Mouse (Mus musculus) forebrain, embryonic 13.5 days (tissue): ENCODE measurements around the gene Aff3. TPM values are rescaled to one million over a fixed set of nuclear protein-coding genes. Genes with fewer than 3 reads are reported as not detected.

Experiments
- ATAC-seq: fragments of 200-750 bp; cut with Nextera tagmentation; 2 replicates; pipeline ENCODE4 v1.8.0; 2017
- H3K27ac ChIP-seq: fragments of 300-500 bp; sonication (generic); 2 replicates; pipeline ENCODE4 v1.5.1; 2015; ENCODE audit warnings: inconsistent platforms, mild to moderate bottlenecking, moderate library complexity
- H3K27me3 ChIP-seq: fragments of 300-500 bp; sonication (generic); 2 replicates; pipeline ENCODE4 v1.6.1; 2015; ENCODE audit warnings: mild to moderate bottlenecking, inconsistent platforms
- H3K36me3 ChIP-seq: fragments of 300-500 bp; sonication (generic); 2 replicates; pipeline ENCODE4 v1.6.1; 2015; ENCODE audit warnings: mild to moderate bottlenecking, inconsistent platforms; ENCODE audit not compliant: poor library complexity, severe bottlenecking
- H3K4me1 ChIP-seq: fragments of 300-500 bp; sonication (generic); 2 replicates; pipeline ENCODE4 v1.6.1; 2015; ENCODE audit warnings: inconsistent platforms
- H3K4me2 ChIP-seq: fragments of 300-500 bp; sonication (generic); 2 replicates; pipeline ENCODE4 v1.6.1; 2015; ENCODE audit warnings: inconsistent platforms, mild to moderate bottlenecking, moderate library complexity
- H3K4me3 ChIP-seq: fragments of 300-500 bp; sonication (generic); 2 replicates; pipeline ENCODE4 v1.5.1; 2015; ENCODE audit warnings: mild to moderate bottlenecking, inconsistent platforms
- H3K9ac ChIP-seq: fragments of 300-500 bp; sonication (generic); 2 replicates; pipeline ENCODE4 v1.6.1; 2015; ENCODE audit warnings: mild to moderate bottlenecking, inconsistent platforms
- H3K9me3 ChIP-seq: fragments of 300-500 bp; sonication (generic); replicated peaks from 2 replicates; pipeline ENCODE4 v1.6.1; 2016; ENCODE audit warnings: inconsistent platforms
- WGBS: fragments of 180-500 bp; shearing (Covaris S2); methylation state at CpG from one replicate; pipeline ENCODE4 v1.1.7; 2015; 5-methylcytosine and 5-hydroxymethylcytosine counted together
- polyA plus RNA-seq: library from polyadenylated mRNA; unstranded; fragments of >200 nt; fragmentation: Nextera tagmentation; extraction: Ambion mirVana; gene quantifications from 2 replicates; pipeline ENCODE4 v1.2.1, GENCODE M21; 2015

The Aff3 gene
- polyA plus RNA-seq, 1 experiment from 2014 or later = 10.6 TPM

GRCm38 (mm10) chr1:38217912-38218795 lies 446.6 kb downstream of the Aff3 start:
- no peak overlapping the region for H3K4me3 ChIP-seq
- no peak overlapping the region for H3K27ac ChIP-seq
- H3K4me2 ChIP-seq = no peak overlapping the region
- no peak overlapping the region for H3K9ac ChIP-seq
- H3K4me1 ChIP-seq = no peaks in the 10 kb centered on the region
- no peaks in the 10 kb centered on the region for H3K27me3 ChIP-seq
- ATAC-seq = no peak
- peaks cover 9% of the 10 kb centered on the region; the same call in 1 of the 2 replicates for H3K9me3 ChIP-seq
- H3K36me3 ChIP-seq = peaks cover 3% of the 10 kb centered on the region; the same call in 1 of the 2 replicates
- WGBS = 80% methylated on average over 31 of the region's 31 CpGs

DNA sequence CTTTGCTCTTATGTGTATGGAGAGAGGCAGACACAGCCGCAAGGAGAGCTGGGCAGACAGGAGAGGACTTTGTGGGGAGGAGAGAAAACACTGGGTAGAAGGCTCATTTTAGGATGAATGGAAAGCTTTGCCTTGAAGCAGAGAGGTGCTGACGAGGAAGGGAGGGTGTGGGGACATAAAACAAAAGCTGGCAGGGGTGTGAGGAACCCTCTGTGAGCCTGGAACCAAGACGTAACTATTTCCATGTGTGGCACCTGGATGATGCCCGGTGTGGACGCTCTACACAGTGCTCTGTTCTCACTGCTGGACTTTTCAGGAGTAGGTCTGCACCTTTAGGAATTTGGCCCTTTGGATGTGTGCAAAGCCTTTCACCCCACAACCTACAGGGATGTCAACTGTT lies 447.7 kb downstream of the Aff3 start:
- no peak for ATAC-seq
- H3K9me3 ChIP-seq = 0 out of 2 replicates have a peak, but pooled peaks cover 2% of the 10 kb centered on the region
- no peak overlapping the region for H3K27ac ChIP-seq
- no peaks in the 10 kb centered on the region for H3K4me1 ChIP-seq
- H3K27me3 ChIP-seq = no peaks in the 10 kb centered on the region
- peaks cover 3% of the 10 kb centered on the region; the same call in 1 of the 2 replicates for H3K36me3 ChIP-seq
- H3K9ac ChIP-seq = no peak overlapping the region
- no peak overlapping the region for H3K4me3 ChIP-seq
- WGBS = 77% methylated on average over 5 of the region's 5 CpGs
- H3K4me2 ChIP-seq = no peak overlapping the region

- peaks cover 12% of the 10 kb centered on the region; the same call in 1 of the 2 replicates for H3K4me1 ChIP-seq
- H3K27me3 ChIP-seq = 0 out of 2 replicates have a peak, but pooled peaks cover 1% of the 10 kb centered on the region
- H3K4me3 ChIP-seq = no peak overlapping the region
- H3K9me3 ChIP-seq = no peaks in the 10 kb centered on the region
- no peak overlapping the region for H3K4me2 ChIP-seq
- H3K36me3 ChIP-seq = peaks cover 19% of the 10 kb centered on the region
- WGBS = 74% methylated on average over 3 of the region's 3 CpGs
- H3K9ac ChIP-seq = no peak overlapping the region
- ATAC-seq = no peak
- no peak overlapping the region for H3K27ac ChIP-seq
Observed at GRCm38 (mm10) chr1:38213377-38213776, 451.4 kb downstream of the Aff3 start.

GRCm38 (mm10) chr1:38212386-38212785 lies 452.4 kb downstream of the Aff3 start:
- 0 out of 2 replicates have a peak, but pooled peaks cover 5% of the 10 kb centered on the region for H3K27me3 ChIP-seq
- 91% methylated on average over 5 of the region's 5 CpGs for whole genome bisulfite sequencing
- no peak overlapping the region for H3K4me2 ChIP-seq
- H3K9me3 ChIP-seq = no peaks in the 10 kb centered on the region
- no peak for ATAC-seq
- no peak overlapping the region for H3K4me3 ChIP-seq
- peaks cover 12% of the 10 kb centered on the region; the same call in 1 of the 2 replicates for H3K4me1 ChIP-seq
- no peak overlapping the region for H3K9ac ChIP-seq
- H3K36me3 ChIP-seq = peaks cover 29% of the 10 kb centered on the region
- H3K27ac ChIP-seq = no peak overlapping the region

- WGBS = 74% methylated on average over 10 of the region's 10 CpGs
- no peak for ATAC-seq
- H3K4me3 ChIP-seq = no peak overlapping the region
Observed at GRCm38 (mm10) chr1:38202475-38203183, 462.1 kb downstream of the Aff3 start.

GRCm38 (mm10) chr1:38201796-38202195 lies 463.0 kb downstream of the Aff3 start:
- H3K27me3 ChIP-seq = no peaks in the 10 kb centered on the region
- ATAC-seq = no peak
- no peaks in the 10 kb centered on the region for H3K9me3 ChIP-seq
- no peak overlapping the region for H3K9ac ChIP-seq
- no peak overlapping the region for H3K4me2 ChIP-seq
- H3K36me3 ChIP-seq = peaks cover 7% of the 10 kb centered on the region; the same call in 1 of the 2 replicates
- no peak overlapping the region for H3K27ac ChIP-seq
- 91% methylated on average over 3 of the region's 3 CpGs for WGBS
- H3K4me3 ChIP-seq = no peak overlapping the region
- H3K4me1 ChIP-seq = peaks cover 48% of the 10 kb centered on the region

More at GRCm38 (mm10) chr1:38202475-38203183, 462.1 kb downstream of the Aff3 start:
- no peak overlapping the region for H3K9ac ChIP-seq
- peaks cover 40% of the 10 kb centered on the region for H3K4me1 ChIP-seq
- H3K27me3 ChIP-seq = no peaks in the 10 kb centered on the region
- H3K27ac ChIP-seq = no peak overlapping the region
- no peak overlapping the region for H3K4me2 ChIP-seq
- H3K36me3 ChIP-seq = peaks cover 15% of the 10 kb centered on the region
- no peaks in the 10 kb centered on the region for H3K9me3 ChIP-seq

- peak overlapping the region; percentile 90 for H3K27ac ChIP-seq
- peak overlapping the region; percentile 36 for H3K4me2 ChIP-seq
- peaks cover 49% of the 10 kb centered on the region for H3K4me1 ChIP-seq
- no peaks in the 10 kb centered on the region for H3K9me3 ChIP-seq
- H3K9ac ChIP-seq = peak overlapping the region; percentile 45
- no peaks in the 10 kb centered on the region for H3K27me3 ChIP-seq
- H3K4me3 ChIP-seq = no peak overlapping the region
- H3K36me3 ChIP-seq = no peaks in the 10 kb centered on the region
- peak; percentile 67 for ATAC-seq
- 15% methylated on average over 17 of the region's 17 CpGs for WGBS
Observed at GRCm38 (mm10) chr1:38199669-38200635, 464.8 kb downstream of the Aff3 start.

DNA sequence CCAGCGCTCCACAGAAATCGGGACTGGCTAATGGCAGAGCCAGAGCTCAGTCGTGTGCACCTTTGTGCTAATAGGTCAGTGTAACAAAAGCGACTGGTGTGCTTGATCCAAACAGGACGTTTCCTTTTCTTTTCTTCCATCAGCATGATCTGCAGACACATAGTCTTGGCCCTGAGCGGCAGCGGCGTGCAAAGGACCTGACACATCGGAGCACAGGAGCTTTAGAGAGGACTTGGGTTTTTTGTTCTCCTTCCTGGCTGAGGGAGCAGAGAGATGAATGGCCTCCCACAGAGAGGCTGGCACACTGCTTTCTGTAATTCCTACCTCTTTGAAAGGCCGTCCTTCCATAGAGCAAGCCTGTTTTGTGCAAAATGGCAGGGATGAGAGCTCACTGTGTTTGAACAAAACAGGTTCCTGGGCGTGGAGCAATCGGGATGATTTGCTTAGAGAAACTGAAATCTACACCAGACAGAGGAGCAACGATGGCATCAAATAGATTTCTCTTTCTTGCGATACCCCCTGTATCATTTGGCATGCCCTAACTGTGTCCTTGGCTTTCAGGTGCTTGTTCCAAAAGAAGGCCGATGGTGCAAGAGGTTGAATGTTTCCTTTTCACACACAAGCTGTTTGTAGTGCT lies 466.2 kb downstream of the Aff3 start:
- Histone ChIP-seq H3K4me3 (no peak overlapping the region), H3K27ac (peak overlapping the region; percentile 90), H3K4me2 (peak overlapping the region; percentile 36), H3K27me3 (no peaks in the 10 kb centered on the region), H3K36me3 (no peaks in the 10 kb centered on the region), H3K4me1 (peaks cover 49% of the 10 kb centered on the region), H3K9me3 (no peaks in the 10 kb centered on the region), H3K9ac (0 out of 2 replicates have a peak overlapping the region, but pooled peaks have one; percentile 45)
- ATAC-seq = peak; percentile 64
- 6% methylated on average over 15 of the region's 15 CpGs for WGBS

DNA sequence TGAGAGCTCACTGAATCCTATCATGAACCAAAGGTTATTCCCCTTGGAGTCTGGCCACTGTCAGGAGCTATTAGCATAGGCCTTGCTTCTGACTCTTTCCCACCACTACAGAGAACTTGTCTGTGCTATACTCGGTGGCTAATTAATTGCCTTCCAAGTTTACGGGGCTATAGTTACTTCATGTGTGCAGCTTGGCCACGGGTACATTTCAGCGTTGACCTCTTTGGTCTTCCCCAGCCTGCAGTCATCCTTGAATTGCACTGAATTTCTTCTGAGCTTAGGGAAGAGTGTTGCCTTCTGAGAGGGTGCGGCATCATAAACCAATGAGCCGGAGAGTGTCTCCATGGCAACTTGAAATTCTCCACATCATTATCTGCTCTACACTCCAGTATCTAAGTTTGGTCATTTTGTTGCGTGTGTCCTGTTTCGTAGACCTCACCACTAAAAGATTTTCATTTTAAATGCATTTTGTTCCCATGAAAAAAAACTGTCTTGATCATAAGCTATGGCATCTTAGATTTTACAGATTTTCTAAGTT lies 467.5 kb downstream of the Aff3 start:
- Histone ChIP-seq H3K4me1 (peaks cover 49% of the 10 kb centered on the region), H3K36me3 (no peaks in the 10 kb centered on the region), H3K4me2 (no peak overlapping the region), H3K27me3 (no peaks in the 10 kb centered on the region), H3K4me3 (no peak overlapping the region), H3K9ac (no peak overlapping the region), H3K9me3 (no peaks in the 10 kb centered on the region), H3K27ac (peak overlapping the region; percentile 90; the same call in 1 of the 2 replicates)
- no peak for ATAC-seq
- 70% methylated on average over 8 of the region's 8 CpGs for WGBS

GRCm38 (mm10) chr1:38195721-38196120 lies 469.0 kb downstream of the Aff3 start:
- 86% methylated on average over 3 of the region's 3 CpGs for WGBS
- peaks cover 40% of the 10 kb centered on the region for H3K4me1 ChIP-seq
- no peak for ATAC-seq
- H3K4me3 ChIP-seq = no peak overlapping the region
- H3K9ac ChIP-seq = no peak overlapping the region
- H3K9me3 ChIP-seq = no peaks in the 10 kb centered on the region
- no peak overlapping the region for H3K27ac ChIP-seq
- no peaks in the 10 kb centered on the region for H3K36me3 ChIP-seq
- no peaks in the 10 kb centered on the region for H3K27me3 ChIP-seq
- H3K4me2 ChIP-seq = no peak overlapping the region

- Histone ChIP-seq H3K27me3 (no peaks in the 10 kb centered on the region), H3K4me3 (no peak overlapping the region), H3K4me1 (peaks cover 4% of the 10 kb centered on the region; the same call in 1 of the 2 replicates), H3K27ac (no peak overlapping the region), H3K4me2 (no peak overlapping the region), H3K9me3 (no peaks in the 10 kb centered on the region), H3K36me3 (peaks cover 43% of the 10 kb centered on the region), H3K9ac (no peak overlapping the region)
- 88% methylated on average over 5 of the region's 5 CpGs for WGBS
- ATAC-seq = 0 out of 2 replicates have a peak, but pooled peaks have one; percentile 25
Observed at GRCm38 (mm10) chr1:38186227-38186545, 478.6 kb downstream of the Aff3 start.
